Mouse (Mus musculus): Measurements from ENCODE around the gene Klk1b1. TPM values are rescaled to one million over a fixed set of nuclear protein-coding genes. Genes with fewer than 3 reads are reported as not detected.
"Not testable (repeated sequence)": the region's sequence is repeated elsewhere in the genome, so short reads cannot be mapped to it uniquely, and the experiment has no call there.

Klk1b1 gene
- polyA plus RNA-seq, 1 experiment from 2014 or later, result not detected

- no peak for DNase-seq (ENCODE audit: low spot score)
- no peak overlapping the region for H3K4me3 ChIP-seq (ENCODE audit: low read depth, low read length)
- no peak overlapping the region for H3K27ac ChIP-seq (ENCODE audit: low read length)
- no peaks in the 10 kb centered on the region for H3K9me3 ChIP-seq (ENCODE audit: low read length)
- no peaks in the 10 kb centered on the region for H3K36me3 ChIP-seq (ENCODE audit: insufficient read depth, low read length)
- no peak for TF ChIP-seq EP300 (IDR thresholded peaks at IDR 0.05)
- TF ChIP-seq CTCF (IDR thresholded peaks at IDR 0.05), result no peak
- H3K4me1 ChIP-seq (ENCODE audit: insufficient read depth, low read depth, low read length), result no peaks in the 10 kb centered on the region
- ATAC-seq, result no peak
- H3K9ac ChIP-seq (replicated peaks; ENCODE audit: low read depth), result no peak overlapping the region
- H3K4me2 ChIP-seq (replicated peaks; ENCODE audit: low read depth, low read length), result no peak overlapping the region
- no peaks in the 10 kb centered on the region for H3K27me3 ChIP-seq (replicated peaks; ENCODE audit: insufficient read depth, low read length)
Observed at GRCm38 (mm10) chr7:44004847-44005246, 38.3 kb downstream of the Klk1b1 start.

- not testable (repeated sequence) for DNase-seq (ENCODE audit: low spot score); H3K36me3 ChIP-seq (ENCODE audit: insufficient read depth, low read length); ATAC-seq
Observed at GRCm38 (mm10) chr7:44011868-44012267, 45.3 kb downstream of the Klk1b1 start, which contains the start of gene Klk1b26. Gene Klk1b26, plus strand, starts transcription at chr7:44012168.

GRCm38 (mm10) chr7:44014666-44015065 is 48.1 kb downstream of the Klk1b1 start:
- ATAC-seq; H3K4me2 ChIP-seq (replicated peaks; ENCODE audit: low read depth, low read length); H3K9ac ChIP-seq (replicated peaks; ENCODE audit: low read depth); H3K9me3 ChIP-seq (ENCODE audit: low read length); DNase-seq (ENCODE audit: low spot score); H3K27me3 ChIP-seq (replicated peaks; ENCODE audit: insufficient read depth, low read length); H3K27ac ChIP-seq (ENCODE audit: low read length); H3K4me3 ChIP-seq (ENCODE audit: low read depth, low read length); H3K36me3 ChIP-seq (ENCODE audit: insufficient read depth, low read length); H3K4me1 ChIP-seq (ENCODE audit: insufficient read depth, low read depth, low read length): not testable (repeated sequence)
- 82% methylated on average over 6 of the region's 6 CpGs for WGBS

More at GRCm38 (mm10) chr7:44011868-44012267, 45.3 kb downstream of the Klk1b1 start, which contains the start of gene Klk1b26:
- not testable (repeated sequence) for H3K27ac ChIP-seq (ENCODE audit: low read length); H3K27me3 ChIP-seq (replicated peaks; ENCODE audit: insufficient read depth, low read length); H3K4me3 ChIP-seq (ENCODE audit: low read depth, low read length); H3K4me2 ChIP-seq (replicated peaks; ENCODE audit: low read depth, low read length); H3K9me3 ChIP-seq (ENCODE audit: low read length); H3K9ac ChIP-seq (replicated peaks; ENCODE audit: low read depth); H3K4me1 ChIP-seq (ENCODE audit: insufficient read depth, low read depth, low read length)

DNA sequence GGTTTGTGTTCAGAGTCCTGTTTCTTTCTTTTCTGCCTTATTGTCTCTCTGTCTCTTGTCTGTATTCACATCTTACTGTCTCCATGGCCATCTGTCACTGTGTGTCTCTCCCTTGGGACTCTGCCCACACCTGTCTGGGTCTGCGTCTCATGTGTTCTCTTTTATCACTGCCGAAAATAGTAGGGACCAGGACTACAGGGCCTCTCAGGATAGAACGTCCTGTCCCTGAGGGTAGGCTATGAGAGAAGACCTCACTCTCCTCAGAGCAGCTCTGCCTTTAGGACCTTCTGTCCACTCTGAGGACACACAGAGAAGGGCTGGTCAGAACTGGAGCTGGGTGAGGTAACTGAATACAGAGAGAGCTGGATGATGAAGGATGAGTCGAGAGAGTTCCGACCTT is 48.5 kb downstream of the Klk1b1 start:
- Histone ChIP-seq H3K4me3 (ENCODE audit: low read depth, low read length) (no peak overlapping the region), H3K27me3 (replicated peaks; ENCODE audit: insufficient read depth, low read length) (no peaks in the 10 kb centered on the region), H3K36me3 (ENCODE audit: insufficient read depth, low read length) (no peaks in the 10 kb centered on the region), H3K9me3 (ENCODE audit: low read length) (no peaks in the 10 kb centered on the region), H3K4me1 (ENCODE audit: insufficient read depth, low read depth, low read length) (no peaks in the 10 kb centered on the region), H3K9ac (replicated peaks; ENCODE audit: low read depth) (no peak overlapping the region), H3K27ac (ENCODE audit: low read length) (no peak overlapping the region), H3K4me2 (replicated peaks; ENCODE audit: low read depth, low read length) (no peak overlapping the region)
- TF ChIP-seq CTCF (IDR thresholded peaks at IDR 0.05), result no peak
- 81% methylated on average over 5 of the region's 5 CpGs for WGBS
- DNase-seq (ENCODE audit: low spot score) (no peak), ATAC-seq (no peak)

Other genes starting within 250 kb of the Klk1b1 start
- not detected in 2 replicates for gene Klk12, start 197.9 kb upstream of the Klk1b1 start, polyA plus RNA-seq (2015; fragmentation: Nextera tagmentation; extraction: Ambion mirVana)
- gene Klk11, start 192.1 kb upstream of the Klk1b1 start, polyA plus RNA-seq (2015; fragmentation: Nextera tagmentation; extraction: Ambion mirVana), result 1.2 and 1.3 TPM in 2 replicates
- 2.6 and 4.2 TPM in 2 replicates for gene Klk10, start 185.7 kb upstream of the Klk1b1 start, polyA plus RNA-seq (2015; fragmentation: Nextera tagmentation; extraction: Ambion mirVana)
- 0.15 and 0.25 TPM in 2 replicates for gene Klk9, start 174.9 kb upstream of the Klk1b1 start, polyA plus RNA-seq (2015; fragmentation: Nextera tagmentation; extraction: Ambion mirVana)
- 41.9 and 47.1 TPM in 2 replicates for gene Klk8, start 169.2 kb upstream of the Klk1b1 start, polyA plus RNA-seq (2015; fragmentation: Nextera tagmentation; extraction: Ambion mirVana)
- not detected in 2 replicates for gene Klk7, start 155.5 kb upstream of the Klk1b1 start, polyA plus RNA-seq (2015; fragmentation: Nextera tagmentation; extraction: Ambion mirVana)
- not detected in 2 replicates for gene Klk6, start 142.3 kb upstream of the Klk1b1 start, polyA plus RNA-seq (2015; fragmentation: Nextera tagmentation; extraction: Ambion mirVana)
- not detected in 2 replicates for gene Klk5, start 124.8 kb upstream of the Klk1b1 start, polyA plus RNA-seq (2015; fragmentation: Nextera tagmentation; extraction: Ambion mirVana)
- gene Klk4, start 85.6 kb upstream of the Klk1b1 start, polyA plus RNA-seq (2015; fragmentation: Nextera tagmentation; extraction: Ambion mirVana), result not detected in 2 replicates
- not detected in 2 replicates for gene Klk15, start 33.0 kb upstream of the Klk1b1 start, polyA plus RNA-seq (2015; fragmentation: Nextera tagmentation; extraction: Ambion mirVana)
- gene Klk1b8, start 16.1 kb upstream of the Klk1b1 start, polyA plus RNA-seq (2015; fragmentation: Nextera tagmentation; extraction: Ambion mirVana), result not detected in 2 replicates
- not detected in 2 replicates for gene Klk1b9, start 9.3 kb downstream of the Klk1b1 start, polyA plus RNA-seq (2015; fragmentation: Nextera tagmentation; extraction: Ambion mirVana)
- gene Klk1b11, start 29.1 kb downstream of the Klk1b1 start, polyA plus RNA-seq (2015; fragmentation: Nextera tagmentation; extraction: Ambion mirVana), result not detected in 2 replicates
- not detected in 2 replicates for gene Klk1b26, start 45.4 kb downstream of the Klk1b1 start, polyA plus RNA-seq (2015; fragmentation: Nextera tagmentation; extraction: Ambion mirVana)
- gene Klk1b27, start 85.5 kb downstream of the Klk1b1 start, polyA plus RNA-seq (2015; fragmentation: Nextera tagmentation; extraction: Ambion mirVana), result not detected in 2 replicates
- not detected in 2 replicates for gene Klk1b21, start 135.6 kb downstream of the Klk1b1 start, polyA plus RNA-seq (2015; fragmentation: Nextera tagmentation; extraction: Ambion mirVana)
- not detected in 2 replicates for gene Klk1b22, start 145.9 kb downstream of the Klk1b1 start, polyA plus RNA-seq (2015; fragmentation: Nextera tagmentation; extraction: Ambion mirVana)
- gene Klk1b16, start 170.0 kb downstream of the Klk1b1 start, polyA plus RNA-seq (2015; fragmentation: Nextera tagmentation; extraction: Ambion mirVana), result not detected in 2 replicates
- not detected in 2 replicates for gene Klk1b24, start 221.5 kb downstream of the Klk1b1 start, polyA plus RNA-seq (2015; fragmentation: Nextera tagmentation; extraction: Ambion mirVana)
- not detected in 2 replicates for gene Klk1b3, start 231.4 kb downstream of the Klk1b1 start, polyA plus RNA-seq (2015; fragmentation: Nextera tagmentation; extraction: Ambion mirVana)
- gene Klk1b4, start 240.7 kb downstream of the Klk1b1 start, polyA plus RNA-seq (2015; fragmentation: Nextera tagmentation; extraction: Ambion mirVana), result not detected in 2 replicates
- gene Klk1b5, start 249.2 kb downstream of the Klk1b1 start, polyA plus RNA-seq (2015; fragmentation: Nextera tagmentation; extraction: Ambion mirVana), result not detected in 2 replicates